Mouse (Mus musculus): ENCODE results near the gene Trmt11.
"Not testable (repeated sequence)": the region's sequence is repeated elsewhere in the genome, so short reads cannot be mapped to it uniquely, and the experiment has no call there.

The Trmt11 gene

DNA sequence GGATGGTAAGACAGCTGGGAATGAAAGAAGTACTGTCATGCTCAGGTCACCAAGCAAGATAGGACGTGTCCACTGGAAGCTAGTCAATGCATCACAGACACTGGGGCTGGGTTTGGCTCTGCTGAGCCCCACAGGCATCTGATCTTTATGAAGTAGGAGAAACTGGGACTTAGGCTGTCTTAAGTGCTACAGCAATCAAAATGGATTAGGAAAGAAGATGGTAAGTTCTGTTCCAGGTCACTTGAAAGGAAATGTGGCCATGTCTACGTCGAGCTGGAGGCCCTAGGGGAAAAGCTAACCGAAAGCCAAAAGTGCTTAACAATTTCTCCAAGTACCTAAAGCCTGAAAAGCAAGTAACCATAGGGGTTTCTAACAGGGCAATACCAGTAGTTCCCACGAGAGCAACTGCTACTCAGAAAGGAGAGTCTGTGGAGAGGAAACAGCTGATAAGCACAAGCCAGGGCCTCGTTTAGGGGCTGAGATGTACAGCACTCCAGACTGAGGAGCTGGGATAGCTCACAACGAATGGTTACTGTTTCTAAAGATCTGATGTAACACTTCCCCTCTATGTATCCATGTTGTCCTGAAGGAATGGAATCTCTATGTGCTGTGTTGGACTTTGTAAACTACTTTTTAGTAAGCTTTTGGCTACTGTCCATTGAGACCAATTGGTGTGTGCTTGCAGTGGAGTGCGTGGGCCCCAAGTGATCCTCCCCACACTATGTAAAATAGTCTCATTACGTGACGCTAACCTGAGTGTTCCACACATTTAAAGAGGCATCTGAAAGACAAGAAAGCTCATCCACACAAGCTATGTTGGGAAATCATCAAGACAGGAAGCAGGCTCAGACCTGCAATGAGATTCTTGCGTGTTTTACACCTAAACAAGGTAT lies 44.6 kb downstream of the Trmt11 start:
- no peak for DNase-seq (ENCODE audit: low spot score in 2 of 2)

DNA sequence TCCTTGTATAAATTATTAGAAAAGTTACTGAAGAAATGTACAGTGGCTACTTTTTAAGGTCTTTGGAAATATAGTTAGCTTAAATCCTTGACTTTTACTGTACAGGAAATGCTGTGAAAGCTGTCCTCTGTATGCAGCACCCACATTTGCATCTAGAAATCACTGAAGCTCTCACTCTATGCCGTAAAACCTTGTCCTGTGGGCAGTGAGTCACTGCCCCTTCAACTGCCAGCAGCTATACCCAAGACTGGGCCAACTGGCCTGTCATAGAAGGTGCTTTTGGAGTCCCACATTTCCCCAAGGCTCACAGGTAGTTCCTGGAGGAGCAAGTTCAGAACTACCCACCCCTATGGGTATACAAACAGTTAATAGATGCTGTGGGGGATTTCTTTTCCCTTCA lies 48.2 kb downstream of the Trmt11 start:
- no peak for DNase-seq (ENCODE audit: low spot score in 2 of 2)

DNA sequence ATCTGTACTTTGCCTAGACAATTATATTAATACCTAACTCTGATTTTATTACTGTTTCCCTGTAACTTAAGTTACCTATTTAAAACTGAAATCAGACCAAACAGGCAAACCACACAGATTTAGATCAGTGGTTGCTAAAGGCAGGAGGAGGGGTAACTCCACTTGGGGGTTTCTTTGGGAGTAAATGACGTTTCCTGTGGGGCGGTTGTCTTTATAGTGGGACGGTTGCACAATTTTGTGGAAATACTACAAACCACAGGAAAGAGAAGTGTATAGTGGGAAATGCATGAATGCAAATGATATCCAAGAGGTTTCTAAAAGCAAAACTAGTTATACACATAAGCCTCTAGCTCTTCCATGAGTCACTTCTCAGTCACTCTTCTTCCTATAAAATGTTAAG lies 50.6 kb downstream of the Trmt11 start:
- no peak for DNase-seq (ENCODE audit: low spot score in 2 of 2)

DNA sequence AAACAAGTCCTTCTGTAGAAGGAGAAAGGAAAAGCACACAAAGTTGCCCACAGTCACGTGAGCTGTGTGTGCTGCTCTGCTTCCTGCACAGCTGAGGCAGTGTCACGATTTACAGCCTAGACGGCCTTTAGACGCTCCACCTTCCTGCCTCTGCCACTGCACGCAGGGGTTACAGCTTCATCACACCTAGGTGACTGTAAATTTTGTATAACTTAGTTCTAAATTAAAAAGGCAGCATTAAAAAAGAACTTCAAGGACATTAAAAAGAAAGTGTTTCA lies 62.1 kb downstream of the Trmt11 start:
- no peak for DNase-seq (ENCODE audit: low spot score in 2 of 2)

DNA sequence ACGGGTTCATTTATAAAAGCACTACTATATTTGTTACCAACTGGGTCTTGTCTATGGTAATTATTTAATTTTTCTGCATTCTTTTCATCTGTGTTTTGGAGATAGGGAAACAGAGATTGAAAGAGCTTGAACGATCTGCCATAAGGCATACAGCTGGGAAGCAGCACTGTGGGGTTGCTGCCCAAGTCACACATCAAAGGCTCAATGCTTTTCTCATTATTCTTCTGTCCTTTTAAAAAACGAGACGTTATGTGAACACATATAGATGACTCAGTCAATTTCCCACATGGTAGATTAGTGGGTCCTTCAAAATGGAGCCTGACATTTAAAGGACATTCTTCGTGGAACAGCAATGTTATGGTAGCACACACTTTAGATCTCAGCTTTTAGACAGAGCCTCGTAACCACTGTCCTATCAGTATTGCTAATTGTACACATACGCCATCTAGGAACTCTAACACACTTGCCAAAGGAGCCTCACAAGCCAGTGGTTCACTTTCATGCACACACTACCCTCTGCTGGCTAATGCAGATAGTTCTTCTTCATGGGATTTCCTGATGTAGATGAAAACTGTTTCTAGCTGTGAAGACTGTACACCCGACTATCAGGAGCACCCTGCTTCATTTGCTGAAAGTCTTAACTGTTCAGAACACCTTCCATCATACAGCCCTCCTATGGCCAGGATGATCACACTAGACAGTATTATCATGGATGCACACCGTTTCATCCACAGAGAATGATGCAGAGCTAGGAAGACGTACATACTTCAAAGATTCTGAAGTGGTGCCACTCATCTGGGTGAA lies 62.6 kb downstream of the Trmt11 start:
- no peak for DNase-seq (ENCODE audit: low spot score in 2 of 2)

DNA sequence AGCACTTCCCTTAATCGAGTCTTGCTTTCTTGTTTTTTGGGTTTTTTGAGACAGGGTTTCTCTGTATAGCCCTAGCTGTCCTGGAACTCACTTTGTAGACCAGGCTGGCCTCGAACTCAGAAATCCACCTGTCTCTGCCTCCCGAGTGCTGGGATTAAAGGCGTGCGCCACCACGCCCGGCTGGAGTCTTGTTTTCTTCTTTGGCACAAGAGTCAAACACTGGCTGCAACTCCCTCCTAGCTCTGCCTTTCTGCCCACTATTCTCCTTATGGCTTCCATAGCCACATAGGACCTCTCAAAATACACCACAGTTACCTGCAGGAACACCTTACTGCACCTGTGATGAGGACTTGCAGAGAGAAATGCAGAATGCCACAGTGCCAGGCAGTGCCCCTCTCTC lies 64.6 kb downstream of the Trmt11 start:
- not testable (repeated sequence) for DNase-seq (ENCODE audit: low spot score in 2 of 2)

DNA sequence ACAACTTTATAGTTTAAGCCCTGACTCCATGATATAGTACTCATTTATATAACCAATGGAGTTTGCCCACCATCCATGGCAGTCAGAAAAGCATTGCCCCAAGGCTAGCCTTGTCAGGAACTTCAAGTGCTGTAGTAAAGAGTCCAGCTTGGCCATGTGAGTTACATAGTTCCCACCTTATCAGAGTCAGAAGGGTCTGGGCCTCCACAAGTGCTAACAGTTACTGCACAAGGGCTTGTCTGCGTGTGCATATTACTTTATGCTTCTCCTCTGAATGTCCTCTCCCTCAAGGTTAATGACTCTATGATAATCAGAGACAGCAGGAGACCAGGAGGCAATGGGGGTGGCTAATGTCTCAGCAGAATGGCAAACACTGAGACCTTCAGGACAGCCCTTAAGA lies 73.4 kb downstream of the Trmt11 start:
- DNase-seq (ENCODE audit: low spot score in 2 of 2) = no peak

DNA sequence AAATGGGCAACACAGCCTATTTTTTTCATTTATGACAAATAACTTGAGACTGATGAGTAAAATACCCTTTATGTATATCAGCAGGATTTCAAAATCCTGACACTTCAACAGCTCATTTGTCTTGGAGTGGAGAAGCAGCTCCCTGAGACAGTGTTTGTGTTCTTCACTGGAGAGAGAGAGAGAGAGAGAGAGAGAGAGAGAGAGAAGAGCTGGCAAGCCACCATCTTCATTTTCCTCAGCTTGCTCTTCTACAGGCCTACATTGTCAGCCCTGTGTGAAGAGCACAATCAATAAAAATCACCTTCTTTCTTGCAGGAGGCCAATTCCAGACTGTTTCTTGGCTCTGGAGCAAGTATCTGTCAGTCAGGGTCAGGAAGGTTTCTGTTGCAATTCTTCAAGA lies 78.8 kb downstream of the Trmt11 start:
- no peak for DNase-seq (ENCODE audit: low spot score in 2 of 2)

DNA sequence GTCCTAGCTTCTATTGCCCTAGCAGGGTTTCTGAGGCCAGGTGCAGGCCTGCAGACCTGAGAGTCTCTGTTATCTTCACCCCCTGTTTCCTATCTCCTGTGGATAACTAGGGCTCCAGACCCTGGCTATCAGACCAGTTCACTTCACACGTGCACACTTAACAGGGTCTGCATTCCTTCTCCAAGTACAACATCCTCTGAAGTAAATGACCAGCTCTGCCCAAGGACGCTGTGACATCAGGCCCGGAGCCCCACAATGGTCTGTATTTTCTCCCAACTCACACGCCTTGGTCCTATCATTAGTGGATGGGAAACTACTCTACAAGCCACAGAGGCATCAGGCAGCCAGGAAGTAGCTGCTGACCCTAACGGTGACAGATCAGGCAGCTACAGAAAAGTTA lies 81.4 kb downstream of the Trmt11 start:
- no peak for DNase-seq (ENCODE audit: low spot score in 2 of 2)

DNA sequence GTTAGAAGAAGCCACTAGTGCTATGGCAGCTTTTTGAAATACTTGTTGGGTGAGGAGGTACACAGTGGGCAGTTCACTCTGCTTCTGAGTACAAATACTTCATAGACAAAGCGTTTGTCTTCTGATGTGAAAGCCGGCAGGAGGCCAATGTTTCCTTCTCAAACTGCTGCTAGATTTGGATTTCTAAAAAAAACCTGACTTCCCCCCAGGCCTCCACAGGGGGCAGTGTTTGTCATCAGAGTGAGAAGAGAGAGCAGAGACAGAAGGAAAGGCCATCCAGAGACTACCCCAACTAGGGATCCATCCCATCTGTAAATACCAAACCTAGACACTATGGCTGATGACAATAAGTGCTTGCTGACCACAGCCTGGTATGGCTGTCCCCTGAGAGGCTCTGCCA lies 83.3 kb downstream of the Trmt11 start:
- DNase-seq (ENCODE audit: low spot score in 2 of 2) = no peak

DNA sequence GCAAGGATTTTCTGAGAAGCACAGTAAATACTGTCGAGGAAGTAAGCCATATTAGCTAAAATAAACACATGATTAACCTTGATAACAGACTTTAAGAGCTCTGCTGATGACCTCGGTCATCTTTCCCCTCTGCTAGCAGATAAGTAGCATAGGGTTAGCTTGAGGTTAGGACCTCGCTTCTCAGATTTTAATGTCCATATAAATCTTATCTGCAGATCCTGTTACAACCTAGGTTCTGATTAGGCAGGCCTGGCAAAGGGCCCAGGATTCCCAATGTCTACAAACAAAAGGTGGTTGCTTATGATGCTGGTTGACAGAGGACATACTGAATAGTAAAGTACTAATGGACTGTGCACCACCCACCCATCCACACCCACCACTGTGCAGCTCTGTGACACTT lies 83.8 kb downstream of the Trmt11 start:
- no peak for DNase-seq (ENCODE audit: low spot score in 2 of 2)

DNA sequence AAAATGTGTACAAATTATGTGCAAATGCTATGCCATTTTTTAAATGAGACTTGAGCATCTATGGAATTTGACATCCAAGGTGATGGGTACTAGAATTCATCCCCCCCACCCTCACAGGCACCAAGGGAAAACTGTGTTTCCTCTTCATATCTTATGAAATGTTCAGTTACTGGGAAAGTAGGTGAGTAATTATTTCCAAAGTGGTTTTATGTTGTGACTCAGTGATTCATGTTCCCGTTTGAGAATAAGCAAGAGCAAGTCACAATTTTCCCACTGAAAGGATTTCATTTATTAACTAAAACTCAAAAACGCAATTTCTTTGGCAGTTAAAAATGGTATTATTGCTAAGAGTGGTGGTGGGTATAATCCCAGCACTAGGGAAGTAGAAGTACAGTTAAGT lies 95.8 kb downstream of the Trmt11 start:
- DNase-seq (ENCODE audit: low spot score in 2 of 2) = no peak

DNA sequence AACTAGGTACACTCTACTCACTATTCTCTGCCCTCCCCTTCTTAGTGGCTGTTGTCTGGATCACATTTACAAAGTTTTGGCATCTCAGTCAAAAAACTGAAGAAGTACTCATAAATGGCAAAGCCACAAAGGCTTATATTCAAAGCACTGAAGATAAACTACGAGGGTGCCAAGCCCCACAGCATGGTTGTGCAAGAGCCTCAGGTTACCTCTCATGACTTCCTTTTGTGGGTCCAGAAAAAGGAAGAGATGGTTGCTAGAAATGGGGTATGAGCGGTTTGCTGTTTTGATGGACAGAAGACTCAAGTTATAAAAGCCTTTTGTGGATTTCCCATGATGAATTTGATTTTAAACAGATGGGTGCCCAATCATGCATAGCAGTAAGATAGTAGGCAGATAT lies 97.4 kb downstream of the Trmt11 start:
- DNase-seq (ENCODE audit: low spot score in 2 of 2) = no peak

DNA sequence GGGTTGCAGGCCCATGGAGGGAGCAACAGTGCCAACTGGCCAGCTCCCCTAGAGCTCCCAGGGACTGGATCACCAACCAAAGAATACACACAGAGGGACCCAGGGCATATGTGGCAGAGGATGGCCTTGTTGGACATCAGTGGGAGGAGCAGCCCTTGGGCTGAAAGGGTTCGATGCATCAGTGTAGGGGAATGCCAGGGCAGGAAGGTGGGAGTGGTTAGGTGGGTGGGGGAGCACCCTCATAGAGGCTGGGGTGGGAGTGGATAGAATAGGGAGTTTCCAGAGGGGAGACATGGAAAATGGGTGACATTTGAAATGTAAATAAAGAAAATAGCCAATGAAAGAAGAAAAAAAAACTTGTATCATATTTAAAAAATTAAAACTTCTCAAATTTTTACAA lies 97.8 kb downstream of the Trmt11 start:
- no peak for DNase-seq (ENCODE audit: low spot score in 2 of 2)

DNA sequence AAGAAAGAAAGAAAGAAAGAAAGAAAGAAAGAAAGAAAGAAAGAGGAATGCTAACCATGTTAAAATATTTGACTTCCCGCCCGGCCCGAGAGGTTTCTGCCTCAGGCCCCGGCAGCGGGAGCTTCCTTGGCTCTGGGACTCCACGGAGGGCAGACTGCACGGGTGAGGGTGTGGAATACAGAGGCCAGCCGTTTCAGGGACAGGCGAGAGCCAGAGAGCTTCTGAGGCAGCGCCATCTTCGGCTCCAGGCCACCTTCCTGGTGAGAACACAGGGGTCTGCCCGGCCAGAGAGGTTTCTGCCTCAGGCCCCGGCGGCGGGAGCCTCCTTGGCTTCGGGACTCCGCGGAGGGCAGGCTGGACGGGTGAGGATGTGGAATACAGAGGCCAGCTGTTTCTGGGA lies 102.3 kb downstream of the Trmt11 start:
- DNase-seq (ENCODE audit: low spot score in 2 of 2) = not testable (repeated sequence)
